Mouse (Mus musculus): ENCODE measurements around the gene Rasl11b. TPM values are rescaled to one million over a fixed set of nuclear protein-coding genes. Genes with fewer than 3 reads are reported as not detected.

Rasl11b gene
- total and polyA plus RNA-seq, 2 experiments from 2014 or later = 7.7 to 37.3 TPM

GRCm38 (mm10) chr5:74200481-74200880 lies 5.4 kb downstream of the Rasl11b start:
- DNase-seq (no peak), ATAC-seq (no peak)
- H3K4me3 ChIP-seq (ENCODE audit: low read depth, low read length) = no peak overlapping the region
- 0 out of 2 replicates have a peak, but pooled peaks cover 3% of the 10 kb centered on the region for H3K4me1 ChIP-seq (ENCODE audit: insufficient read depth)
- no peak overlapping the region for H3K4me2 ChIP-seq (ENCODE audit: low read depth)
- H3K27me3 ChIP-seq (ENCODE audit: insufficient read depth, low read length) = no peaks in the 10 kb centered on the region
- WGBS = 95% methylated on average over 8 of the region's 8 CpGs
- TF ChIP-seq CTCF (IDR thresholded peaks at IDR 0.05; ENCODE audit: low read depth) = no peak
- no peaks in the 10 kb centered on the region for H3K36me3 ChIP-seq (ENCODE audit: insufficient read depth)
- H3K9ac ChIP-seq = no peak overlapping the region
- H3K9me3 ChIP-seq (ENCODE audit: low read length) = no peaks in the 10 kb centered on the region
- H3K27ac ChIP-seq (ENCODE audit: low read depth, low read length) = no peak overlapping the region

GRCm38 (mm10) chr5:74201570-74202357 lies 6.7 kb downstream of the Rasl11b start:
- no peaks in the 10 kb centered on the region for H3K36me3 ChIP-seq (ENCODE audit: insufficient read depth)
- H3K27ac ChIP-seq (ENCODE audit: low read depth, low read length) = no peak overlapping the region
- 0 out of 2 replicates have a peak, but pooled peaks cover 3% of the 10 kb centered on the region for H3K4me1 ChIP-seq (ENCODE audit: insufficient read depth)
- WGBS = 61% methylated on average over 10 of the region's 10 CpGs
- no peak overlapping the region for H3K4me3 ChIP-seq (ENCODE audit: low read depth, low read length)
- peak; percentile 45; the same call in 1 of the 2 replicates for ATAC-seq
- no peaks in the 10 kb centered on the region for H3K9me3 ChIP-seq (ENCODE audit: low read length)
- DNase-seq = no peak
- no peak overlapping the region for H3K4me2 ChIP-seq (ENCODE audit: low read depth)
- H3K27me3 ChIP-seq (ENCODE audit: insufficient read depth, low read length) = no peaks in the 10 kb centered on the region
- H3K9ac ChIP-seq = no peak overlapping the region
- TF ChIP-seq CTCF (IDR thresholded peaks at IDR 0.05; ENCODE audit: low read depth) = no peak

- H3K9me3 ChIP-seq (ENCODE audit: low read length) = no peaks in the 10 kb centered on the region
- DNase-seq = no peak
- no peaks in the 10 kb centered on the region for H3K27me3 ChIP-seq (ENCODE audit: insufficient read depth, low read length)
- H3K36me3 ChIP-seq (ENCODE audit: insufficient read depth) = no peaks in the 10 kb centered on the region
- WGBS = 76% methylated on average over 4 of the region's 4 CpGs
- no peak for ATAC-seq
- no peak for TF ChIP-seq CTCF (IDR thresholded peaks at IDR 0.05; ENCODE audit: low read depth)
- H3K4me1 ChIP-seq (ENCODE audit: insufficient read depth) = 0 out of 2 replicates have a peak, but pooled peaks cover 3% of the 10 kb centered on the region
- H3K27ac ChIP-seq (ENCODE audit: low read depth, low read length) = no peak overlapping the region
- H3K4me2 ChIP-seq (ENCODE audit: low read depth) = no peak overlapping the region
- no peak overlapping the region for H3K9ac ChIP-seq
- H3K4me3 ChIP-seq (ENCODE audit: low read depth, low read length) = no peak overlapping the region
Observed at GRCm38 (mm10) chr5:74202515-74202914, 7.4 kb downstream of the Rasl11b start.

GRCm38 (mm10) chr5:74204465-74204864 lies 9.4 kb downstream of the Rasl11b start:
- H3K9ac ChIP-seq = no peak overlapping the region
- no peak overlapping the region for H3K27ac ChIP-seq (ENCODE audit: low read depth, low read length)
- ATAC-seq (no peak), DNase-seq (no peak)
- no peaks in the 10 kb centered on the region for H3K27me3 ChIP-seq (ENCODE audit: insufficient read depth, low read length)
- H3K9me3 ChIP-seq (ENCODE audit: low read length) = no peaks in the 10 kb centered on the region
- no peak overlapping the region for H3K4me2 ChIP-seq (ENCODE audit: low read depth)
- H3K4me3 ChIP-seq (ENCODE audit: low read depth, low read length) = no peak overlapping the region
- H3K4me1 ChIP-seq (ENCODE audit: insufficient read depth) = no peaks in the 10 kb centered on the region
- no peak for TF ChIP-seq CTCF (IDR thresholded peaks at IDR 0.05; ENCODE audit: low read depth)
- WGBS = 78% methylated on average over 5 of the region's 5 CpGs
- H3K36me3 ChIP-seq (ENCODE audit: insufficient read depth) = no peaks in the 10 kb centered on the region

GRCm38 (mm10) chr5:74205509-74205908 lies 10.4 kb downstream of the Rasl11b start:
- H3K4me1 ChIP-seq (ENCODE audit: insufficient read depth) = no peaks in the 10 kb centered on the region
- H3K27me3 ChIP-seq (ENCODE audit: insufficient read depth, low read length) = no peaks in the 10 kb centered on the region
- no peak overlapping the region for H3K4me3 ChIP-seq (ENCODE audit: low read depth, low read length)
- no peak for DNase-seq
- H3K36me3 ChIP-seq (ENCODE audit: insufficient read depth) = no peaks in the 10 kb centered on the region
- no peak for ATAC-seq
- no peak for TF ChIP-seq CTCF (IDR thresholded peaks at IDR 0.05; ENCODE audit: low read depth)
- WGBS = 43% methylated on average over 8 of the region's 8 CpGs
- no peak overlapping the region for H3K4me2 ChIP-seq (ENCODE audit: low read depth)
- H3K27ac ChIP-seq (ENCODE audit: low read depth, low read length) = no peak overlapping the region
- no peak overlapping the region for H3K9ac ChIP-seq
- H3K9me3 ChIP-seq (ENCODE audit: low read length) = no peaks in the 10 kb centered on the region

GRCm38 (mm10) chr5:74206038-74206437 lies 11.0 kb downstream of the Rasl11b start:
- Histone ChIP-seq H3K27ac (ENCODE audit: low read depth, low read length) (no peak overlapping the region), H3K4me2 (ENCODE audit: low read depth) (no peak overlapping the region), H3K9me3 (ENCODE audit: low read length) (no peaks in the 10 kb centered on the region), H3K36me3 (ENCODE audit: insufficient read depth) (no peaks in the 10 kb centered on the region), H3K4me3 (ENCODE audit: low read depth, low read length) (no peak overlapping the region), H3K4me1 (ENCODE audit: insufficient read depth) (no peaks in the 10 kb centered on the region), H3K9ac (no peak overlapping the region), H3K27me3 (ENCODE audit: insufficient read depth, low read length) (no peaks in the 10 kb centered on the region)
- no peak for TF ChIP-seq CTCF (IDR thresholded peaks at IDR 0.05; ENCODE audit: low read depth)
- ATAC-seq (no peak), DNase-seq (no peak)
- 88% methylated on average over 7 of the region's 7 CpGs for WGBS

- no peak for TF ChIP-seq CTCF (IDR thresholded peaks at IDR 0.05; ENCODE audit: low read depth)
- no peaks in the 10 kb centered on the region for H3K36me3 ChIP-seq (ENCODE audit: insufficient read depth)
- H3K4me3 ChIP-seq (ENCODE audit: low read depth, low read length) = no peak overlapping the region
- no peaks in the 10 kb centered on the region for H3K9me3 ChIP-seq (ENCODE audit: low read length)
- DNase-seq (no peak), ATAC-seq (no peak)
- H3K27ac ChIP-seq (ENCODE audit: low read depth, low read length) = no peak overlapping the region
- no peak overlapping the region for H3K9ac ChIP-seq
- no peaks in the 10 kb centered on the region for H3K4me1 ChIP-seq (ENCODE audit: insufficient read depth)
- H3K4me2 ChIP-seq (ENCODE audit: low read depth) = no peak overlapping the region
- no peaks in the 10 kb centered on the region for H3K27me3 ChIP-seq (ENCODE audit: insufficient read depth, low read length)
- WGBS = 88% methylated on average over 7 of the region's 7 CpGs
Observed at GRCm38 (mm10) chr5:74206649-74207048, 11.6 kb downstream of the Rasl11b start.

Data from forebrain, postnatal 0 days (tissue).